Mouse (Mus musculus) frontal cortex, postnatal 36 days (tissue): ENCODE measurements around the gene Olfr1449.
"Not testable (repeated sequence)": the region's sequence is repeated elsewhere in the genome, so short reads cannot be mapped to it uniquely, and the experiment has no call there.

Experiments used
- DNase-seq, 2 experiments: peaks; one replicate each; pipeline ENCODE4 v3.0.0; 2022; ENCODE audit warnings: low spot score in 2 of 2

Olfr1449 gene

GRCm38 (mm10) chr19:12930540-12930939, at the start of gene Olfr1449:
TSS of gene Olfr1449 (plus strand) at chr19:12930840.
- DNase-seq = no peak

DNA sequence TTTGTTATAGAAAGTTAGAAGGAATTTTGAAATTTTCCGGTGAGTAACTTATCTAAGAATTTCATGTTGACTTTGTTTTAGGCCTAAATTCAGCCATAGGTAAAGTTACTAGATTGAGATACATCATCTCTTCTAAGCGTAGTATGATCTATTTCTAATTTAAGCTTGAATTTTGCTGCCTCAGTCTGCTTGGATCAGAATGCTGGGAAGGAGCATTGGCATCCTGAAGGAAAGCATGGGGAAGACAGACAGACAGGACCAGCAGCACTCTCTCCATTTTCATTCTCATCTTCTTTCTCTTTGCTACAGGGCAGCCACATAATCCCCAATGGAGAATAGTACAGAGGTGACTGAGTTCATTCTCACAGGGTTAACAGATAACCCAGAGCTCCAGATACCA, 47.1 kb upstream of the Olfr1449 start, which contains the start of gene Olfr1445:
Gene Olfr1445, plus strand, starts transcription at position 301 of the 400 bp plus-strand sequence.
- no peak for DNase-seq

- no peak for DNase-seq
Observed at GRCm38 (mm10) chr19:12893424-12893823, 37.2 kb upstream of the Olfr1449 start, which contains the start of gene Olfr1446. TSS of gene Olfr1446 (minus strand) at chr19:12893524.

DNA sequence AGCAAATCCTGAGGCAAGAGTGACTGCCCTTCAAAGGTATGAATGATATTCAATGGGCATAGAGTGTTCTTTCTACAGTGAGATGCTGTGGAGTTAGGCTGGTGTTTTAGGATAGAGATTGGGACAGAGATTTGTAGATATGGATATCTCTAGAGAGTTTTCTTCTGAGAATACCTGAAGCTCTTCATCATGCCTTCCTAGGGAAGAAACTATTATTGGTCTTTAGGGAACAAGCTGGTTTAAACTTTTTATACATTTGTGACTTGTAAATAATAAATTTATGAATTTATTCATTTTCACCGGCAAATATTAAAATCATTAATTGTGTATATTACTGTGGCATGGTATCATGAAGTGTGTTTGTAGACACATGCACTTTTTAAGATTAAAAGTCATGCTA, 27.0 kb upstream of the Olfr1449 start, which contains the start of gene Olfr1447:
Gene Olfr1447, minus strand, starts transcription at position 101 of the 400 bp plus-strand sequence.
- DNase-seq = no peak

DNA sequence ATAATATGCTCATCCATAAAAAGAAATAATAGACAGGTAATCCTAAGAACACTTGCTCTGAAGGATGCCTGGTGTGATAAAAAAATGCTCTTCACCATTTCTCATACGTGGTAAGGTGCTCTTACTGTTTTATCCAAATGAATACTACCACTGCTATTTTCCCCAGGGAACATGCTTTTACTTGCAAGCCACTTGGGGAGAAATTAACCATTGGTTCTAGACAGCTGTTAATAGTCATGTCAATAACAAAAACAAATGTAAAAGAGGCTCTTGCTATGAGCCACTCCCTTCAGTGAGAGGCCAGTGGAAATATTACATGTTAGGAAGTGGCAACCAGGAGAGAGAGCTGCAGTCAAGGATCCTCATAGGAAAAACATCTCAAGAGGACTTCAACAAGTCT, 6.3 kb upstream of the Olfr1449 start, which contains the start of gene Olfr1448:
Gene Olfr1448, minus strand, starts transcription at position 101 of the 400 bp plus-strand sequence.
- no peak for DNase-seq

- DNase-seq = no peak
Observed at GRCm38 (mm10) chr19:12949958-12950357, 19.3 kb downstream of the Olfr1449 start, which contains the start of gene Olfr1450. TSS of gene Olfr1450 (plus strand) at chr19:12950258.

DNA sequence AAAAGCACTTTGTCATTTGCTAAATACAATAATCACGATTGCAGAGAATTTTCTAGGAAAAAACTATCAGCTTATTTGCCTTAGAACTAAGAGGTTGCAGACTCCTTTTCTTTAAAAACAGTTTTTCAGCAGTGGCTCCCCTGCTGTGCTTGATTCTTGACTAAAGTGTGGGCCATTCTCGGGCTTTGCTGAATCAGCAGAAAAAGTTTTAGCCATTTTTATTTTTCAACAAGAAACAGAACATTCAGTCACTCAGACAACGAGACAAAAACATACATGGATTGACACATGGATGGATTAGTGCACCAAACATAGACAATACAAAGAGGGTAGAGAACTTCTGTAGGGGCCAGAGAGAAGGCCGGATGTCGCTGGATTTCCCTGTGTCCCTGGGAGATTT, 39.4 kb downstream of the Olfr1449 start:
- not testable (repeated sequence) for DNase-seq
